Mouse (Mus musculus) stomach, embryonic 14.5 days (tissue): ENCODE results near the gene Zbtb17. TPM values are rescaled to one million over a fixed set of nuclear protein-coding genes. Genes with fewer than 3 reads are reported as not detected.

ENCODE experiments used
- ATAC-seq: fragments of 200-750 bp; cut with Nextera tagmentation; 2 replicates; pipeline ENCODE4 v1.8.0; 2017; ENCODE audit warnings: low read depth, moderate TSS enrichment; ENCODE audit not compliant: insufficient number of reproducible peaks, insufficient read depth, low FRiP score
- H3K27ac ChIP-seq: fragments of 300-500 bp; sonication (generic); 2 replicates; pipeline ENCODE4 v1.5.1; 2014; ENCODE audit warnings: mild to moderate bottlenecking, low read length, moderate library complexity, mixed read lengths
- H3K27me3 ChIP-seq: fragments of 300-500 bp; sonication (generic); 2 replicates; pipeline ENCODE4 v1.6.1; 2014; ENCODE audit warnings: low read length, control low read depth, mixed read lengths; ENCODE audit not compliant: control insufficient read depth, insufficient read depth
- H3K36me3 ChIP-seq: fragments of 300-500 bp; sonication (generic); 2 replicates; pipeline ENCODE4 v1.6.1; 2014; ENCODE audit warnings: mild to moderate bottlenecking, control low read depth, low read length, moderate library complexity, mixed read lengths; ENCODE audit not compliant: control insufficient read depth, insufficient read depth
- H3K4me1 ChIP-seq: fragments of 300-500 bp; sonication (generic); 2 replicates; pipeline ENCODE4 v1.6.1; 2014; ENCODE audit warnings: low read length, control low read depth, mixed read lengths; ENCODE audit not compliant: control insufficient read depth, insufficient read depth
- H3K4me2 ChIP-seq: fragments of 300-500 bp; sonication (generic); replicated peaks from 2 replicates; pipeline ENCODE4 v1.6.1; 2014; ENCODE audit warnings: low read depth, low read length, control low read depth
- H3K4me3 ChIP-seq: fragments of 300-500 bp; sonication (generic); 2 replicates; pipeline ENCODE4 v1.5.1; 2014; ENCODE audit warnings: low read depth, low read length, control low read depth
- H3K9ac ChIP-seq: fragments of 300-500 bp; sonication (generic); replicated peaks from 2 replicates; pipeline ENCODE4 v1.6.1; 2014; ENCODE audit warnings: low read depth, mild to moderate bottlenecking, control low read depth, low read length, moderate library complexity, mixed read lengths
- H3K9me3 ChIP-seq: fragments of 300-500 bp; sonication (generic); 2 replicates; pipeline ENCODE4 v1.6.1; 2016; ENCODE audit warnings: low read depth, low read length, control low read depth; ENCODE audit not compliant: control insufficient read depth
- WGBS: fragments of 180-500 bp; shearing (Covaris S2); extraction: QIAGEN DNeasy Blood & Tissue Kit; methylation state at CpG from one replicate; pipeline ENCODE4 v1.1.7; 2014; 5-methylcytosine and 5-hydroxymethylcytosine counted together
- polyA plus RNA-seq: library from polyadenylated mRNA; unstranded; fragments of >200 nt; fragmentation: Nextera tagmentation; extraction: Ambion mirVana; gene quantifications from 2 replicates; pipeline ENCODE4 v1.2.1, GENCODE M21; 2014

Zbtb17 gene
- polyA plus RNA-seq, 1 experiment from 2014 or later = 30.8 TPM

DNA sequence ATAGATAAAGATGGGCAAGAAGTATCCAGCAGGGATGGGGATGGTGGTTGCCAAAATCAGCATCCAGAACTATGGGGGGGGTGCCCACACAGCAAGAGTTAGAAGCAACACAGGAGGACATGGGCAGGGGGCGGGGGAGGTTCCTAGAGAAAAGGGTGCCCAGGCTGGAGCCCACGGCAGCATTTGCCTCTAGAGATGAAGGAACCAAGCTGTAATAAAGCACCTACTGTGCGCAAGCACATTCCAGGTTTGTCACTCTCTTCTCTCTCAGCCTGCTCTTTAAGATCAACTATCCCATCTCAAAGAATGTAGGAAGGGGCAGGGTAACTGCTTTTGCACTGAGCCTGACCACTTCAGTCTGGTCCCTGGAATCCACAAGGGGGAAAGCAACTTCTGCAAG lies 35.9 kb upstream of the Zbtb17 start:
- no peak overlapping the region for H3K27ac ChIP-seq
- no peak overlapping the region for H3K4me2 ChIP-seq
- H3K27me3 ChIP-seq = no peaks in the 10 kb centered on the region
- H3K4me1 ChIP-seq = 0 out of 2 replicates have a peak, but pooled peaks cover 4% of the 10 kb centered on the region
- no peaks in the 10 kb centered on the region for H3K36me3 ChIP-seq
- H3K4me3 ChIP-seq = no peak overlapping the region
- no peak overlapping the region for H3K9ac ChIP-seq
- no peak for ATAC-seq
- H3K9me3 ChIP-seq = no peaks in the 10 kb centered on the region
- WGBS = 92% methylated on average over 3 of the region's 3 CpGs

- no peak for ATAC-seq
- H3K4me3 ChIP-seq = no peak overlapping the region
- no peaks in the 10 kb centered on the region for H3K9me3 ChIP-seq
- no peaks in the 10 kb centered on the region for H3K27me3 ChIP-seq
- no peaks in the 10 kb centered on the region for H3K36me3 ChIP-seq
- no peak overlapping the region for H3K27ac ChIP-seq
- H3K9ac ChIP-seq = no peak overlapping the region
- H3K4me1 ChIP-seq = no peaks in the 10 kb centered on the region
- H3K4me2 ChIP-seq = no peak overlapping the region
- 15% methylated on average over 22 of the region's 22 CpGs for WGBS
Measured at GRCm38 (mm10) chr4:141411430-141411992, 32.9 kb upstream of the Zbtb17 start.

DNA sequence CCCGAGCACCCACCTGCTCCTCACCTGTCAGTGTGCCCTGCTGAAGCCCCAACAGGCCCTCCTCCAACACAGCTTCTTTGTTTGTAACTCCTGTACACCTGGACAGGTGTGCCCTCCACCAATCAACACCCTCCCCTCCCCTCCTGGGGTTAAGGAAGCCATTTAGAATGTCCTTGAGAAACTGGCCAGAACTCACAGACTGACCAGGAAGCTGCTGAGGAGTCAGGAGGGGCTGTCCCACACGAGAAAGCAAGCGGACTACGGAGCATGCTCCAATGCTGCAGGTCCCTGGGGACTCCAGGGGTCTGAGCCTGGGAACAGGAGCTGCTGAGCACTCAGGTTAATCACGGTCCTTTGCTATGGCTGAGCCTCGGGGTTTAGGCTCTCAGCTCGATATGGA lies 28.5 kb upstream of the Zbtb17 start, which contains the start of gene Clcnkb:
Gene Clcnkb (minus strand): TSS at position 91 of the 400 bp plus-strand sequence.
- Histone ChIP-seq H3K4me3 (no peak within 1 kb of the TSS), H3K27ac (no peak within 1 kb of the TSS), H3K4me2 (no peak within 1 kb of the TSS), H3K9ac (no peak within 1 kb of the TSS), H3K4me1 (peaks cover 9% of the 10 kb centered on the region; the same call in 1 of the 2 replicates), H3K36me3 (no peaks in the 10 kb centered on the region), H3K9me3 (no peaks in the 10 kb centered on the region), H3K27me3 (no peaks in the 10 kb centered on the region)
- 67% methylated on average over 7 of the region's 7 CpGs for WGBS
- ATAC-seq = no peak

- ATAC-seq = no peak
- 61% methylated on average over 27 of the region's 27 CpGs for WGBS
Measured at GRCm38 (mm10) chr4:141419398-141420191, 24.9 kb upstream of the Zbtb17 start.

DNA sequence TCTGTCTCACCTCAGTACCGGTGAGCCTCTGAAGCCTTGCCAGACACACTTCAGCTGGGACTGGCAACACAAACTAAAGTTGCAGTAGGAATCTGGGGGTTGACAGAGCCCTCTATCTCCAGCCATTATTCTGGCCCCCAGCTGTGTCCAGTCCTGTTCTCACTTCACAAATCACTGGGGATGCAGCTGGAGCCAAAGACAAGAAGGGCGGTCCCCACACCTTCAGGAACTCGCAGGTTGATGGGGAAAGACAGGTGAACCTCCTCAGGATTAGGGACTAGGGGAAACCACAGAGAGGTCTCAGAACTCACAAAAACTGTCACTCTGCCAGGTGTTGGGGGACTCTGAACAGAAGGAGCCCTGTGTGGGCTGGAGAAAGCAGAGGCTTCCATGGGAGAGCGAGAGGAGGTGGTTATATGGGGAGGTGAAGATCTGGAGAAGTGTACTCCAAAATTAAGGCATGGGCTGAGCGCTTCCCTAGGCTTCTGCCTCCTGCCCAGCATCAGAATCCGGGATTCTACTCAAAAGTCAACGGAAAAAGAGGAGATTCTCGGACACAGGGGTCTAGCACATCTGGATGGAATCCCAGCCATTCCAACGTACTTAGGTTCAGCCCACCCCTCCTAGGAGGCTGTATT lies 24.1 kb upstream of the Zbtb17 start, which contains the start of gene Hspb7:
Gene Hspb7 (plus strand): TSS at position 588 of the 638 bp plus-strand sequence.
- peaks cover 19% of the 10 kb centered on the region for H3K4me1 ChIP-seq
- H3K9ac ChIP-seq = 0 out of 2 replicates have a peak within 1 kb of the TSS, but pooled peaks have one; percentile 3
- no peaks in the 10 kb centered on the region for H3K36me3 ChIP-seq
- ATAC-seq = no peak
- H3K4me2 ChIP-seq = no peak within 1 kb of the TSS
- 52% methylated on average over 9 of the region's 9 CpGs for WGBS
- peak within 1 kb of the TSS; percentile 56 for H3K27ac ChIP-seq
- H3K9me3 ChIP-seq = no peaks in the 10 kb centered on the region
- no peaks in the 10 kb centered on the region for H3K27me3 ChIP-seq
- no peak within 1 kb of the TSS for H3K4me3 ChIP-seq

More at GRCm38 (mm10) chr4:141419398-141420191, 24.9 kb upstream of the Zbtb17 start:
- H3K36me3 ChIP-seq = no peaks in the 10 kb centered on the region
- H3K4me2 ChIP-seq = no peak overlapping the region
- H3K9me3 ChIP-seq = no peaks in the 10 kb centered on the region
- no peak overlapping the region for H3K27ac ChIP-seq
- no peak overlapping the region for H3K9ac ChIP-seq
- no peak overlapping the region for H3K4me3 ChIP-seq
- peaks cover 17% of the 10 kb centered on the region for H3K4me1 ChIP-seq
- no peaks in the 10 kb centered on the region for H3K27me3 ChIP-seq

DNA sequence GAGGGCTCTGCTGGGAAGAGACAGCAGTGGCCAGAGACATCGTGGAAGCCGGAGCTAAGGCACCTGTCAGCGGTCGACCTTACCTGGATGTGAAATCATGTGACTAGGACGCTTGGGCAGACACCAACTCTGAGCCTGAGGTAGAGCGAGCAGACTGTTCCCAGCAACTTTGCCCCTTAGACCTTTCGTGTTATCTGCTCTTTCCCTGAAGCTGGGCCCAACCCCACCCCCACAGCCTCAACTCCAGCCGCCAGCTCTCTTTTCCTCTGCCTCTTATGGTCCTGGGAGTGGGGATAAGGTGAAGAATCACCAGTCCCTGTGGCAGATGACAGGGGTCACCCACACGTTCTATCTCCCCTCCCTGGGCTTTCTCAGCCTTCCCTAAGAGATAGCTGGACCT lies 23.6 kb upstream of the Zbtb17 start:
- Histone ChIP-seq H3K9ac (no peak overlapping the region), H3K27me3 (no peaks in the 10 kb centered on the region), H3K36me3 (no peaks in the 10 kb centered on the region), H3K4me1 (peaks cover 24% of the 10 kb centered on the region), H3K4me2 (no peak overlapping the region), H3K4me3 (no peak overlapping the region), H3K9me3 (no peaks in the 10 kb centered on the region), H3K27ac (peak overlapping the region; percentile 56; the same call in 1 of the 2 replicates)
- no peak for ATAC-seq
- WGBS = 41% methylated on average over 9 of the region's 9 CpGs

- WGBS = 39% methylated on average over 14 of the region's 14 CpGs
- Histone ChIP-seq H3K4me2 (no peak overlapping the region), H3K9ac (0 out of 2 replicates have a peak overlapping the region, but pooled peaks have one; percentile 3), H3K4me3 (no peak overlapping the region), H3K27ac (peak overlapping the region; percentile 56), H3K9me3 (no peaks in the 10 kb centered on the region), H3K4me1 (peaks cover 30% of the 10 kb centered on the region), H3K36me3 (no peaks in the 10 kb centered on the region), H3K27me3 (no peaks in the 10 kb centered on the region)
- ATAC-seq = 0 out of 2 replicates have a peak, but pooled peaks have one; percentile 15
Measured at GRCm38 (mm10) chr4:141421423-141421822, 23.0 kb upstream of the Zbtb17 start.

DNA sequence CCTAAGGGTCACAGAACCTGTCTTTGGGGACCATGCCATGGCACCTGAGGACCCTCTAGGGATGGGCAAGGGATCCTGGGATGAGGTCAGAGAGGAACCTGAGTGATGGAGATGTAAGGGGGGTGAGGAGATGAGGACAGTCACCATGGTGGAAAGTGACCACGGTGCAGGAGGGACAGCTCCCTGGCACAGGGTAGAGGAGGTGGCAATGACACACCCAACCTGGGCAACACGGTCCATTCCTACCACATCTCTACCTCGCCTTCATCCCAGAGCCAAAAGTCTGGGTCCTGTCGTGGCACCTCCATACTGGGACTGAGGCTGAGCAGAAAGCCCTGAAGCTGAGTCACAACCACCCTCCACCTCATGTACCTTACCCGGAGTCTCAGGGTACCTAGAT lies 21.6 kb upstream of the Zbtb17 start:
- H3K36me3 ChIP-seq = no peaks in the 10 kb centered on the region
- peaks cover 33% of the 10 kb centered on the region for H3K4me1 ChIP-seq
- ATAC-seq = no peak
- no peak overlapping the region for H3K9ac ChIP-seq
- no peak overlapping the region for H3K27ac ChIP-seq
- no peaks in the 10 kb centered on the region for H3K27me3 ChIP-seq
- 77% methylated on average over 5 of the region's 5 CpGs for WGBS
- no peaks in the 10 kb centered on the region for H3K9me3 ChIP-seq
- no peak overlapping the region for H3K4me3 ChIP-seq
- H3K4me2 ChIP-seq = peak overlapping the region; percentile 4; the same call in 1 of the 2 replicates
